Mouse (Mus musculus) lung, postnatal 4 days (tissue): ENCODE data around the gene Tank.
A peak's percentile ranks its signal among the peaks of the same experiment; 100 is the strongest.

Source experiments
- DNase-seq, 2 experiments: peaks; one replicate each; pipeline ENCODE4 v3.0.0; 2021

Gene Tank

GRCm38 (mm10) chr2:61580555-61581080, 2.2 kb downstream of the Tank start:
- no peak for DNase-seq

GRCm38 (mm10) chr2:61582578-61583315, 4.4 kb downstream of the Tank start:
- no peak for DNase-seq

GRCm38 (mm10) chr2:61585447-61585846, 7.1 kb downstream of the Tank start:
- DNase-seq = no peak

GRCm38 (mm10) chr2:61586166-61586565, 7.8 kb downstream of the Tank start:
- DNase-seq = no peak

GRCm38 (mm10) chr2:61590751-61591150, 12.4 kb downstream of the Tank start:
- no peak for DNase-seq

GRCm38 (mm10) chr2:61592095-61592494, 13.7 kb downstream of the Tank start:
- DNase-seq = no peak

GRCm38 (mm10) chr2:61592699-61593029, 14.3 kb downstream of the Tank start:
- DNase-seq = no peak

- peak; percentile 96 for DNase-seq
Observed at GRCm38 (mm10) chr2:61593030-61593811, 14.8 kb downstream of the Tank start.

- no peak for DNase-seq
Observed at GRCm38 (mm10) chr2:61593871-61594304, 15.5 kb downstream of the Tank start.

- DNase-seq = no peak
Observed at GRCm38 (mm10) chr2:61599730-61600129, 21.3 kb downstream of the Tank start.

GRCm38 (mm10) chr2:61603461-61603860, 25.1 kb downstream of the Tank start:
- no peak for DNase-seq

GRCm38 (mm10) chr2:61606942-61607341, 28.6 kb downstream of the Tank start:
- DNase-seq = no peak

GRCm38 (mm10) chr2:61623996-61624395, 45.6 kb downstream of the Tank start:
- DNase-seq = no peak

GRCm38 (mm10) chr2:61630864-61631555, 52.6 kb downstream of the Tank start:
- DNase-seq = no peak

GRCm38 (mm10) chr2:61635099-61635498, 56.7 kb downstream of the Tank start:
- no peak for DNase-seq

GRCm38 (mm10) chr2:61638182-61638581, 59.8 kb downstream of the Tank start:
- DNase-seq = no peak

GRCm38 (mm10) chr2:61642452-61643368, 64.3 kb downstream of the Tank start:
- peak in 1 of 2 experiments; percentile 62 for DNase-seq

GRCm38 (mm10) chr2:61651206-61651605, 72.8 kb downstream of the Tank start:
- DNase-seq = no peak

- no peak for DNase-seq
Observed at GRCm38 (mm10) chr2:61651640-61652039, 73.3 kb downstream of the Tank start.

GRCm38 (mm10) chr2:61655046-61655381, 76.6 kb downstream of the Tank start:
- DNase-seq = no peak

- peak; percentile 20 to 29 for DNase-seq
Observed at GRCm38 (mm10) chr2:61655382-61656281, 77.2 kb downstream of the Tank start.
